Mouse (Mus musculus) neural tube, postnatal 0 days (tissue): ENCODE data around the gene Dedd2. TPM values are rescaled to one million over a fixed set of nuclear protein-coding genes. Genes with fewer than 3 reads are reported as not detected.

Experiments
- microRNA-seq: library from miRNA; unstranded; fragments of <30 nt; microRNA quantifications from one replicate; pipeline ENCODE4, GENCODE M21; 2016
- polyA plus RNA-seq: library from polyadenylated mRNA; unstranded; fragments of >200 nt; fragmentation: Nextera tagmentation; extraction: Ambion mirVana; gene quantifications from 2 replicates; pipeline ENCODE4 v1.2.1, GENCODE M21; 2015

The Dedd2 gene
- polyA plus RNA-seq, result 17.0 and 17.9 TPM in 2 replicates

DNA sequence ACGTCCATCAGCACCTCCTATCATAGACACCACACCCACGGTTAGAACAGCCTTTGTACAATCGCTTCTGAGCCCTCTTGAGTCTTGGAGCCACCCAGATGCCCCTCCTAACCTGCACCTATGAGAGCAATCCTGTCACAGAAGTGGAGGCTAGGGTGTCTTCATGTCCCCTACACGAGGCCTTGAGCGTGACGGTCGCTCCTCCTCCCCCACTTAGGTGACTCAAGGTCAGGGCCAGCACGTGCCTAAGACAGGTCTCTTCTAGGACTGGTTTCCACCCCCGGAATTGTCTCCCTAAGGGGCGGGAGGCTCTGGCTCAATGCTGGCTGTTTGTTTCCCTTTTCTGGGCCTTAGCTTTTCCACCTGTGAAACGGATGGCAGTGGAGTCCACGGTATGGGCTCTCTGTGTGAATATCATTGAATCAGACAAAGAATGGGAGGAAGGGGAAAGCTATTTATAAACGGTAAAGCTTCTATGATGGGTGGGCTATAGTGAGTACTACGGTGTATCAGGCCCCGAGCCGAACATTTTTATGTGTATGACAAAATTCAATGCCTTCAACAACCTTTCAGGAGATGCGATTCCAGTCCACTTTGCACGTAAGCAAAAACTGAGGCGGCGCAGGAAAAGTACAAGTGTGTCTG is at the start of gene Dedd2:
Gene Dedd2 (minus strand): TSS at position 159 of the 645 bp plus-strand sequence.

DNA sequence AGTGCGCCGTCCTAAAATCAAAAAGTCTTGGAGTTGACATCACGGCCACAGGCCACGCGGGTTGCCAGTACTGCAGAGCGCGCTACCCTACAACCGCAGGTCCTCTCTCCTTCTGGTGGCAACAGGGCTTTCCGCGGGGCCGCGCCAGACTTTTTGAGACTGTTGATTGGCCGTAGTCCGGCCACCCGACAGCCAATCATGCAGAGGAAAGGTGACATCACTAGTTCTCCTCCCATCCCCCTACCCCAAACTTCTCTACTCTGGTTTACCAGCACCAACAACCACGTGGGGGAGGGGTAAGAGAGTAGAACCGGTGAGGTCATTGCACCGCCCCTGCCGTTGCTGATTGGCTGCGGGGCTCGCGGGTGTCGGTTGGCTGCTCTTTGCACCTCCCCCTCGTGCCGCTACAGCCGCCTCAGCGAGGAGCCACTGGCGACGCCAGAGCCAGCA is 46.9 kb upstream of the Dedd2 start, which contains the start of gene Cic:
Gene Cic (plus strand): TSS at position 404 of the 450 bp plus-strand sequence.

DNA sequence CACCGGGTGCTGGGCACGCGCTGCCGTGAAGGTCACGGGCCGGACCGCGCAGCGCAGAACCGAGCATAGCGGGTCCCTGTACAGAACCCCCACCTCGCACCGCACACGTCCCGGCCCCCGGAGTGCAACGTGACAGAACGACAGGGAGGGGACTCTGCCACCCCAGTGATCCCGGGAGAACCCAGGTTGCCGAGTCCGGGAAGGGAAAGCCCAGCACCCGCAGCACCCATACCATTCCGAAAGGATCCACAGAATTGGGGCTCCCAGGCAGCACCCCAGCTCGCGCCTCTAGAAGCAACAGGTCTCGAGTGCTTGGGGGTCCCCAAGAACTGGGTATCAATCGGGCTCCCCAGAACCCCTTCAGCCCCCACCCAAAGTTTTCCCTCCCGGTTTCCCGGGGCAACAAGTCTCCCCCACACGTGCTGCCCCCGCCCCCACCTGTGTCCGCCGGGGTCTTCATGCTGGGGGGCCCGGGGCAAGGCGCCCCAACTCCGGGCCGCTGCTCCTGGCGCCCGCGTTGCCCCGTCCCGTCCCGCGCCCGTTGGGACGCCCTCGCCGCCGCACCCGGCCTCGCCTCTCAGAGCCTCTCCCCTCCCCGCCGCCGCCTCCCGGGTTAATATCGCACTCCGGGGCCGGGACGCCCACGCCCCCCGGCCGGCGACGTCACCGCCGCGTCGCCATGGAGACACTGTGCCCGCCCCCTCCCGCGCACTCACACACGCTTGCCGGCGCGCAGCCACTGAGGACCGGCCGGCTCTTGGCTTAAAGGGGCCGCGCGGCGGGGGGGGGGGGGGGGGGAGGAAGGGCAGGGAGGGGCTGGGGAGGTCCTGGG is 29.9 kb upstream of the Dedd2 start, which contains the start of gene Erf:
Gene Erf (minus strand): TSS at position 621 of the 832 bp plus-strand sequence.

DNA sequence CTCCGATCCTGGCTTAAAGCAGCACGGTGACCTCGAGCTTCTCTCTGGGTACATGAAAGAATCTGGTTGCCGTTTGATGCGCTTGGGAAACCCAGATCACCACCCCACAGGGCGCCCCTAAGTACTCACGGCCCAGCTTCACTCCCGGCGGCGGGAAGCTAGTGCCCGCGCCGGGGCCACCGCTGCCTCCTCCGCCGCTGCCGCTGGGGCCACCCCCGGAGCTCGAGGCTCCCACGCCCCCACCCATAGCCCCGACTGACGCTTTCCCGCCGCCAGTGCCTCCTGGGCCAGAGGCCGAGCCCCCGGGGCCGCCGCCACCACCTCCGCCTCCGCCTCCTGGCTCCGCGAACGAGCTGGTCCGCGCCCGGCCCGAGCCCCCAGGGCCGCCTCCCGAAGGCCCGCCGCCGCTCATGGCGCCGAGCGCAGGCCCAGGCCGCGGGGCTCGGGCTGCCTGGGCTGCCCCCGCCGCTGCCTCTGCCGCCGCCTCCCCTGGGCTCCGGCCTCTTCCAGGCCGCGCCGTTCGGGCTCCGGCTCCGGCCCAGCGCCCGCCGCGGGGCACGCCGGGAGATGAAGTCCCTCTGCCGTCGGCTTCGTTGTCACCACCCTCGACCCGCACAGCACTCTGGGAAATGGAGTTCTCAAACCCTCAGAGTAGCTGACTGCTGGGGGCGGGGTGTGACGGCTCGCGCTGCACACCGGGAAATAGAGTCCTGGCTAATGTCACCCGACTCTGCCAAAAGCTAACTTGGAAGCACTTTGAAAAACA is 17.0 kb upstream of the Dedd2 start, which contains the start of gene Gsk3a:
Gene Gsk3a (minus strand): TSS at position 603 of the 766 bp plus-strand sequence.

DNA sequence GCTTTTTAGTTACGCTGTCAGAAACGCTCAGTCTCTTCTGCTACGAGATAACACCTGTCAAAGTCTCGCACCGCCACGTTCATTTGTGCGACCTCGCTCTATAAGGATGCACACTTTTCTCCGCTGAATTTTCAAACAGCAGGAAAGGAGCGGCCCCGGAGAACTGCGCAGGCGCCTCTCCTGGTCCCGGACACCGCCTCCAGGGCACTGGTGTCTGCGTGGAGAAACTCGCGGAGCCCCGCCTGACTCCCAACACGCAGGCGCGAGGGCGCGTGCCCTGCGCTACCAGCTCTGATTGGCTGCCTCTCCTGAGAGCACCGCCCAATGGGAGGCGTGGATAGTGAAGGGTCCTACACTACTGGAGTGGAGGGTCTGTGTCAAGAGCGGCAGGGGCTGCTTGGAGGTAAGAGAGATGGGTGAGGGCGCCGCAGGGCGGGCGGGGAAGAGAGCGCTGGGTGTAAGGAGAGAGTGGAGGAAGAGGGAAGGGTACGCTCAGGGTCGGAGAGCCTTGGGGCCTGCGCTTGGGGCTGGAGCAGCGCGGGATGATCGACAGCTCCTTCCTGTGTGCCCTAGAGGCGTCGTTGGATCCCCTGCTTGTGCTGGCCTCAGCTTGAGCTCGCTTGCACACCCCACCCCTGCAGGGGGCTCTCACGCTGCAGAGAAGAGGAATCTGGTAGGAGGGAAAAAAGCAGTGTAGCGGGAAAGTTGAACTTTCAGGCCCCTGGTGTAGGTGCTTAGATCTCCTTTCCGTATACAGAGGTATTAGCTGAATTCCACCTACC is 878 bp upstream of the Dedd2 start, which contains the start of gene Zfp526:
Gene Zfp526 (plus strand): TSS at position 324 of the 782 bp plus-strand sequence.

DNA sequence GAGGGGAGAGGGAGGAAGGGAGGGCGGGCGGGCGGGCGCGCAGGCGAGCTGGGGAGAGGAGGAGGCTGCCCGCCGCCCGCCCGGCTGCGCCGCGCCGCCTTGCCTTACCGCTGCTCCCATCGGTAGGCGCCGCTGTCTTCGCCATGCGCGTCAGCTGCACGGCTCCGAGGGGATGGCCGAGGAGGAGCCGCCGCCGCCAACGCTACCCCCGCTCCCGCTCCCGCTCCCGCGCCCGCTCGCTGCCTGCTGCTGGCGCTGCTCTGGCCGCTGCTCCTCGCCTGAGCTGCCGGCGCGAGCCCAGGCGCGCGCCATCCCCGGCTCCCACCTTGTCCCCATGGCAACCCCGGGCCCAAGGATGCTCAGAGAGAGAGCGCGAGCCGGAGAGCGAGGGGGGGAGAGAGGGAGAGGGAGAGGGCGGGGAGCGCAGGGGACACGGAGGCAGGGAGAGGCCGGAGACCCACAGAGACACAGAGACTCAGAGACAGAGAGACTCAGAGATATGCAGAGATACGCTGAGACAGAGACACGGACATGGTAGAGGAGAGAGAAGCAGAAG is 40.7 kb downstream of the Dedd2 start, which contains the start of gene Pou2f2:
Gene Pou2f2 (minus strand): TSS at position 121 of the 556 bp plus-strand sequence.

Small RNA genes lying within 50 kb of the gene (microRNA-seq; reads per million reads assigned to microRNA genes)
- gene Mir7048, result not detected

Other genes starting within 250 kb of the Dedd2 start
- gene Rabac1, start 247.9 kb downstream of the Dedd2 start, polyA plus RNA-seq, result 567 and 597 TPM in 2 replicates
- 758 and 883 TPM in 2 replicates for gene Atp1a3, start 214.7 kb downstream of the Dedd2 start, polyA plus RNA-seq
- gene Grik5, start 148.3 kb downstream of the Dedd2 start, polyA plus RNA-seq, result 21.5 TPM in 2 replicates
- gene Zfp574, start 148.0 kb downstream of the Dedd2 start, polyA plus RNA-seq, result 23.8 and 29.3 TPM in 2 replicates
- gene Pou2f2, start 40.9 kb downstream of the Dedd2 start, polyA plus RNA-seq, result 12.8 and 15.7 TPM in 2 replicates
- 1.2 and 1.4 TPM in 2 replicates for gene Zfp526, start 810 bp upstream of the Dedd2 start, polyA plus RNA-seq
- gene Gsk3a, start 17.2 kb upstream of the Dedd2 start, polyA plus RNA-seq, result 25.5 and 26.2 TPM in 2 replicates
- 4.2 and 5.1 TPM in 2 replicates for gene Erf, start 30.1 kb upstream of the Dedd2 start, polyA plus RNA-seq
- 33.1 and 36.9 TPM in 2 replicates for gene Cic, start 47.1 kb upstream of the Dedd2 start, polyA plus RNA-seq
- gene Pafah1b3, start 77.4 kb upstream of the Dedd2 start, polyA plus RNA-seq, result 421 and 464 TPM in 2 replicates
- gene Prr19, start 80.8 kb upstream of the Dedd2 start, polyA plus RNA-seq, result 2.9 and 3.2 TPM in 2 replicates
- 115 and 128 TPM in 2 replicates for gene Tmem145, start 85.5 kb upstream of the Dedd2 start, polyA plus RNA-seq
- gene Megf8, start 96.5 kb upstream of the Dedd2 start, polyA plus RNA-seq, result 16.6 and 21.5 TPM in 2 replicates
- gene Cnfn, start 149.1 kb upstream of the Dedd2 start, polyA plus RNA-seq, result not detected in 2 replicates
- gene Lipe, start 178.1 kb upstream of the Dedd2 start, polyA plus RNA-seq, result 9.0 and 9.5 TPM in 2 replicates
- gene Cxcl17, start 192.3 kb upstream of the Dedd2 start, polyA plus RNA-seq, result 0.77 and 1.7 TPM in 2 replicates